Mouse (Mus musculus): ENCODE data around the gene Cog7.
A peak's percentile ranks its signal among the peaks of the same experiment; 100 is the strongest.

GRCm38 (mm10) chr7:121864858-121865585, 116.5 kb downstream of the Cog7 start, which contains the start of gene Scnn1b:
- TF ChIP-seq POLR2A (IDR thresholded peaks at IDR 0.05; ENCODE audit: borderline replicate concordance, extremely low read depth, low read depth, low read length) (0 out of 2 replicates have a peak, but pooled peaks have one; percentile 45), CTCF (IDR thresholded peaks at IDR 0.05; ENCODE audit: insufficient read depth, low read length) (no peak)
